28 mouse cellular contexts compared by ENCODE assay signal in the genomic region with DNA sequence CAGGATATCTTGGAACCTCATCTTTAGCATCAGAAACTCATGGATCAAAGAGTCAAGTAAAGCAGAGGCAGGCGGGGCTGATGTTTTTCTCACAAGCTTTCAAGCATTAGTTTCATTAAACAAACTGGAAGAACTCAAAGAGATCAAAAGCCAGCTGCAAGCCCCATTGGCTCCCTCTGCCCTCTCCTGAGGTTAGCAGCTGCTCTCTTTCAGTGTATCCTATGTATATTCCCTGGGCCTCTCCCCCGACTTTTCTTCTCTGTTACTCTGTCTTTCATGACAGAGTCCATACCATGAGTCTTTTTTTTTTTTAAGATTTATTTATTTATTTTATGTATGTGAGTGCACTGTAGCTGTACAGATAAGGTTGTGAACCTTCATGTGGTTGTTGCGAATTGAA. TPM values are rescaled to one million over a fixed set of nuclear protein-coding genes. Genes with fewer than 3 reads are reported as not detected.
DNase-seq lines count a peak whose midpoint lies in the region; ATAC-seq and TF ChIP-seq lines count a peak whose summit lies in the region.
"Had no signal": no experiment of that assay in that cellular context is flagged by ENCODE, and none has a peak within 500 bp of the region (broad histone marks: within the 10 kb centered on the region; RNA-seq: fewer than 3 reads in every experiment).

No protein-coding gene starts in this region.

- no peak overlapping the region for H3ac ChIP-seq in myocyte (ENCODE audit: control insufficient read depth, insufficient read length)

- ATAC-seq in lung, embryonic 14.5 days (ENCODE audit: insufficient read depth): peak; percentile 84
- peak; percentile 52 for ATAC-seq in lung, postnatal 0 days
- ATAC-seq in forebrain, embryonic 11.5 days (replicated peaks; ENCODE audit: low FRiP score): no peak
- ATAC-seq: forebrain, embryonic 15.5 days; hindbrain, embryonic 16.5 days had no signal

- no peak for TF ChIP-seq EP300 in lung, postnatal 0 days (IDR thresholded peaks at IDR 0.05)

- no peaks in the 10 kb centered on the region for H3K79me2 ChIP-seq in myocyte (ENCODE audit: control insufficient read depth, insufficient read depth)

- no peak for TF ChIP-seq POLR2A in myocyte (IDR thresholded peaks at IDR 0.05; ENCODE audit: insufficient read length, low read depth)

- 0 out of 2 replicates have a peak, but pooled peaks cover 4% of the 10 kb centered on the region for H3K4me1 ChIP-seq in lung, embryonic 14.5 days (ENCODE audit: insufficient read depth)
- no peaks in the 10 kb centered on the region for H3K4me1 ChIP-seq in lung, postnatal 0 days (ENCODE audit: insufficient read depth, low read depth, low read length)
- H3K4me1 ChIP-seq in forebrain, embryonic 11.5 days (replicated peaks; ENCODE audit: control insufficient read depth, insufficient read depth, low read length): no peaks in the 10 kb centered on the region
- H3K4me1 ChIP-seq: embryonic facial prominence, embryonic 12.5 days; embryonic facial prominence, embryonic 15.5 days; forebrain, embryonic 15.5 days had no signal

- H3K36me3 ChIP-seq in lung, embryonic 14.5 days (ENCODE audit: insufficient read depth): no peaks in the 10 kb centered on the region
- no peaks in the 10 kb centered on the region for H3K36me3 ChIP-seq in lung, postnatal 0 days (ENCODE audit: insufficient read depth, low read length)
- H3K36me3 ChIP-seq in myocyte (ENCODE audit: control insufficient read depth, insufficient read depth): no peaks in the 10 kb centered on the region
- no peaks in the 10 kb centered on the region for H3K36me3 ChIP-seq in forebrain, embryonic 11.5 days (ENCODE audit: control insufficient read depth, insufficient read depth, low read length)
- H3K36me3 ChIP-seq: embryonic facial prominence, embryonic 12.5 days; embryonic facial prominence, embryonic 15.5 days; forebrain, embryonic 12.5 days; forebrain, embryonic 15.5 days; G1E; heart, embryonic 12.5 days; heart, embryonic 15.5 days; hindbrain, embryonic 10.5 days; hindbrain, embryonic 13.5 days had no signal

- H3K9me3 ChIP-seq in lung, embryonic 14.5 days (ENCODE audit: low read depth, low read length): no peaks in the 10 kb centered on the region
- no peaks in the 10 kb centered on the region for H3K9me3 ChIP-seq in lung, postnatal 0 days (ENCODE audit: low read length)
- H3K9me3 ChIP-seq in forebrain, embryonic 11.5 days (ENCODE audit: control insufficient read depth, low read length): no peaks in the 10 kb centered on the region
- H3K9me3 ChIP-seq: embryonic facial prominence, embryonic 12.5 days; embryonic facial prominence, embryonic 15.5 days; forebrain, embryonic 12.5 days; forebrain, embryonic 15.5 days; G1E; heart, embryonic 12.5 days; heart, embryonic 15.5 days; hindbrain, embryonic 10.5 days; hindbrain, embryonic 13.5 days had no signal

- peak overlapping the region; percentile 74 for H3K27ac ChIP-seq in lung, embryonic 14.5 days (ENCODE audit: low read depth)
- H3K27ac ChIP-seq in lung, postnatal 0 days (ENCODE audit: low read length): peak overlapping the region; percentile 62; the same call in 1 of the 2 replicates
- H3K27ac ChIP-seq in forebrain, embryonic 11.5 days (ENCODE audit: low read depth, low read length): no peak overlapping the region
- H3K27ac ChIP-seq: embryonic facial prominence, embryonic 12.5 days; embryonic facial prominence, embryonic 15.5 days; forebrain, embryonic 12.5 days; forebrain, embryonic 15.5 days; heart, embryonic 15.5 days; hindbrain, embryonic 10.5 days; hindbrain, embryonic 13.5 days had no signal

- H3K4me2 ChIP-seq in lung, embryonic 14.5 days: no peak overlapping the region
- no peak overlapping the region for H3K4me2 ChIP-seq in lung, postnatal 0 days (replicated peaks; ENCODE audit: low read depth, low read length)
- peak overlapping the region; percentile 5 for H3K4me2 ChIP-seq in myocyte (ENCODE audit: low read depth)
- no peak overlapping the region for H3K4me2 ChIP-seq in forebrain, embryonic 11.5 days (ENCODE audit: low read depth, low read length, severe bottlenecking)
- H3K4me2 ChIP-seq: embryonic facial prominence, embryonic 12.5 days; embryonic facial prominence, embryonic 15.5 days; forebrain, embryonic 12.5 days; forebrain, embryonic 15.5 days; heart, embryonic 12.5 days; heart, embryonic 15.5 days; hindbrain, embryonic 13.5 days had no signal

- no peak overlapping the region for H3K4me3 ChIP-seq in lung, embryonic 14.5 days (ENCODE audit: low read depth, low read length)
- no peak overlapping the region for H3K4me3 ChIP-seq in lung, postnatal 0 days (ENCODE audit: low read depth, low read length)
- H3K4me3 ChIP-seq in myocyte: no peak overlapping the region
- no peak overlapping the region for H3K4me3 ChIP-seq in forebrain, embryonic 11.5 days (ENCODE audit: low read depth, low read length)
- H3K4me3 ChIP-seq: embryonic facial prominence, embryonic 12.5 days; embryonic facial prominence, embryonic 15.5 days; forebrain, embryonic 12.5 days; forebrain, embryonic 15.5 days; heart, embryonic 12.5 days; heart, embryonic 15.5 days; hindbrain, embryonic 10.5 days; hindbrain, embryonic 13.5 days had no signal

- TF ChIP-seq CTCF in lung, embryonic 14.5 days (IDR thresholded peaks at IDR 0.05; ENCODE audit: low read depth): no peak
- TF ChIP-seq CTCF in lung, postnatal 0 days (IDR thresholded peaks at IDR 0.05): no peak

- peaks cover 5% of the 10 kb centered on the region; the same call in 1 of the 2 replicates for H3K27me3 ChIP-seq in lung, embryonic 14.5 days (ENCODE audit: insufficient read depth, low read length)
- H3K27me3 ChIP-seq in lung, postnatal 0 days (replicated peaks; ENCODE audit: insufficient read depth, low read length): 0 out of 2 replicates have a peak, but pooled peaks cover 1% of the 10 kb centered on the region
- H3K27me3 ChIP-seq in myocyte (ENCODE audit: control insufficient read depth, insufficient read depth, insufficient read length): peaks cover 24% of the 10 kb centered on the region
- no peaks in the 10 kb centered on the region for H3K27me3 ChIP-seq in forebrain, embryonic 11.5 days (ENCODE audit: control insufficient read depth, insufficient read depth, low read length)
- H3K27me3 ChIP-seq: forebrain, embryonic 15.5 days; hindbrain, embryonic 13.5 days; Patski had no signal

- no peak overlapping the region for H3K9ac ChIP-seq in lung, embryonic 14.5 days
- H3K9ac ChIP-seq in lung, postnatal 0 days (replicated peaks; ENCODE audit: low read depth): no peak overlapping the region
- H3K9ac ChIP-seq in forebrain, embryonic 11.5 days (ENCODE audit: low read length): no peak overlapping the region
- H3K9ac ChIP-seq: embryonic facial prominence, embryonic 12.5 days; embryonic facial prominence, embryonic 15.5 days; forebrain, embryonic 12.5 days; forebrain, embryonic 15.5 days; heart, embryonic 12.5 days; heart, embryonic 15.5 days; hindbrain, embryonic 13.5 days had no signal

- peak; percentile 76 for DNase-seq in lung, embryonic 14.5 days
- no peak for DNase-seq in lung, adult 18-20 months
- DNase-seq in lung, postnatal 0 days (ENCODE audit: low spot score): no peak
- no peak for DNase-seq in lung, postnatal 10 days
- DNase-seq in forebrain, embryonic 11.5 days (ENCODE audit: low spot score): no peak
- DNase-seq: adrenal gland, adult 2 months; adrenal gland, postnatal 14 days; B cell, adult 2 months; cerebellum, adult 11 months; cerebellum, adult 2 months; cerebellum, adult 9-11 months; cerebellum, postnatal 25 days; gastrocnemius, postnatal 25 days; heart, adult 18-20 months; heart, postnatal 10 days; heart, postnatal 36 days had no signal

- 34% methylated on average over 3 of the region's 3 CpGs for WGBS in lung, embryonic 14.5 days
- 40% methylated on average over 3 of the region's 3 CpGs for WGBS in lung, postnatal 0 days
- WGBS in forebrain, embryonic 11.5 days: 81% methylated on average over 3 of the region's 3 CpGs

TF ChIP-seq in myocyte, 11 proteins besides CTCF, POLR2A, EP300 and RAD21 (continues in another document):
- no peak for TF ChIP-seq MAX (IDR thresholded peaks at IDR 0.05; ENCODE audit: low read depth)
- TF ChIP-seq SRF (IDR thresholded peaks at IDR 0.05; ENCODE audit: control insufficient read depth, insufficient read length, low read depth): no peak
- TF ChIP-seq TCF3 (IDR thresholded peaks at IDR 0.05; ENCODE audit: insufficient read length, low read depth): no peak
- TF ChIP-seq REST (IDR thresholded peaks at IDR 0.05; ENCODE audit: insufficient read depth, insufficient read length): no peak
- no peak for TF ChIP-seq POLR2AphosphoS2 (IDR thresholded peaks at IDR 0.05; ENCODE audit: insufficient read length, low read depth)
- no peak for TF ChIP-seq MYOD1 (IDR thresholded peaks at IDR 0.05; ENCODE audit: control insufficient read depth in 1 of 3, insufficient read length in 2 of 3, low read depth in 2 of 3)

RNA-seq across cellular contexts. Expression of gene Nkain4, which starts 5.7 kb away (rescaled TPM):
- 123 and 138 TPM in 2 replicates for polyA plus RNA-seq in lung, embryonic 14.5 days (2014; fragmentation: Nextera tagmentation; extraction: Ambion mirVana)
- polyA plus RNA-seq in lung, postnatal 0 days (2015; fragmentation: Nextera tagmentation; extraction: Ambion mirVana): 110 and 113 TPM in 2 replicates
- not detected for polyA plus RNA-seq in myocyte (2012; fragmentation: generic; extraction: Trizol)
- polyA plus RNA-seq in forebrain, embryonic 11.5 days (2014; fragmentation: Nextera tagmentation; extraction: Ambion mirVana): 33.5 and 36.1 TPM in 2 replicates
- polyA plus RNA-seq: G1E had no signal

RNA-seq across cellular contexts. Expression of gene Arfgap1, which starts 6.8 kb away (rescaled TPM):
- 78.2 and 79.1 TPM in 2 replicates for polyA plus RNA-seq in lung, embryonic 14.5 days (2014; fragmentation: Nextera tagmentation; extraction: Ambion mirVana)
- 50.5 and 52.9 TPM in 2 replicates for polyA plus RNA-seq in lung, postnatal 0 days (2015; fragmentation: Nextera tagmentation; extraction: Ambion mirVana)
- polyA plus RNA-seq in myocyte (2012; fragmentation: generic; extraction: Trizol): 55.4 TPM
- polyA plus RNA-seq in forebrain, embryonic 11.5 days (2014; fragmentation: Nextera tagmentation; extraction: Ambion mirVana): 71.5 and 77.4 TPM in 2 replicates

RNA-seq across cellular contexts. Expression of gene Col20a1, which starts 26.1 kb away (rescaled TPM):
- 0.11 and 0.17 TPM in 2 replicates for polyA plus RNA-seq in lung, embryonic 14.5 days (2014; fragmentation: Nextera tagmentation; extraction: Ambion mirVana)
- 0.20 and 0.30 TPM in 2 replicates for polyA plus RNA-seq in lung, postnatal 0 days (2015; fragmentation: Nextera tagmentation; extraction: Ambion mirVana)
- 0.24 TPM for polyA plus RNA-seq in myocyte (2012; fragmentation: generic; extraction: Trizol)
- 0.16 and 0.23 TPM in 2 replicates for polyA plus RNA-seq in forebrain, embryonic 11.5 days (2014; fragmentation: Nextera tagmentation; extraction: Ambion mirVana)

RNA-seq across cellular contexts. Expression of gene Birc7, which starts 31.4 kb away (rescaled TPM):
- 0.20 and 0.51 TPM in 2 replicates for polyA plus RNA-seq in lung, embryonic 14.5 days (2014; fragmentation: Nextera tagmentation; extraction: Ambion mirVana)
- polyA plus RNA-seq in lung, postnatal 0 days (2015; fragmentation: Nextera tagmentation; extraction: Ambion mirVana): not detected in 2 replicates
- not detected for polyA plus RNA-seq in myocyte (2012; fragmentation: generic; extraction: Trizol)
- 0.35 and 0.36 TPM in 2 replicates for polyA plus RNA-seq in forebrain, embryonic 11.5 days (2014; fragmentation: Nextera tagmentation; extraction: Ambion mirVana)
- polyA plus RNA-seq: adrenal gland, adult 2 months; embryonic facial prominence, embryonic 12.5 days; embryonic facial prominence, embryonic 15.5 days; G1E; heart, embryonic 15.5 days; Patski had no signal

RNA-seq across cellular contexts. Expression of gene Ythdf1, which starts 39.4 kb away (rescaled TPM):
- 69.2 and 70.1 TPM in 2 replicates for polyA plus RNA-seq in lung, embryonic 14.5 days (2014; fragmentation: Nextera tagmentation; extraction: Ambion mirVana)
- polyA plus RNA-seq in lung, postnatal 0 days (2015; fragmentation: Nextera tagmentation; extraction: Ambion mirVana): 40.3 and 42.4 TPM in 2 replicates
- 34.5 TPM for polyA plus RNA-seq in myocyte (2012; fragmentation: generic; extraction: Trizol)
- 74.5 and 75.4 TPM in 2 replicates for polyA plus RNA-seq in forebrain, embryonic 11.5 days (2014; fragmentation: Nextera tagmentation; extraction: Ambion mirVana)

Comparison
In these comparisons a context has a peak if more than half of its experiments do, and no peak if none do; other contexts are left out.
1. RNA of gene Nkain4, which starts 5.7 kb away (polyA plus RNA-seq): 123 to 138 TPM in lung, embryonic 14.5 days, 110 to 113 TPM in lung, postnatal 0 days and 33.5 to 36.1 TPM in forebrain, embryonic 11.5 days; not detected in myocyte (single experiment); every median in the first group is over 10 times any median in the second.